Mouse (Mus musculus) liver, adult 2 months (tissue): Measurements from ENCODE around the gene Ran. TPM values are rescaled to one million over a fixed set of nuclear protein-coding genes. Genes with fewer than 3 reads are reported as not detected.

Experiments used
- DNase-seq: peaks from one replicate; pipeline ENCODE4 v3.0.0-alpha.2; 2011; ENCODE audit warnings: low read depth, low spot score; ENCODE audit errors: extremely low read depth
- H3K27ac ChIP-seq: fragments of 200-500 bp; replicated peaks from 2 replicates; pipeline ENCODE4 v1.5.1; 2012; ENCODE audit warnings: low read depth, mild to moderate bottlenecking, control low read depth, inconsistent platforms, low read length; ENCODE audit not compliant: insufficient read depth
- H3K27me3 ChIP-seq: fragments of 200-500 bp; 2 replicates; pipeline ENCODE4 v1.6.1; 2012; ENCODE audit warnings: mild to moderate bottlenecking, moderate library complexity, low read length, inconsistent platforms; ENCODE audit not compliant: control insufficient read depth, insufficient read depth
- H3K36me3 ChIP-seq: fragments of 200-500 bp; 2 replicates; pipeline ENCODE4 v1.6.1; 2012; ENCODE audit warnings: low read length, inconsistent platforms; ENCODE audit not compliant: control insufficient read depth, insufficient read depth
- H3K4me1 ChIP-seq: fragments of 200-500 bp; 2 replicates; pipeline ENCODE4 v1.6.1; 2011; ENCODE audit warnings: low read length; ENCODE audit not compliant: control insufficient read depth, insufficient read depth
- H3K4me3 ChIP-seq: fragments of 200-500 bp; 2 replicates; pipeline ENCODE4 v1.5.1; 2011; ENCODE audit warnings: low read depth, mild to moderate bottlenecking, control low read depth, low read length, moderate library complexity; ENCODE audit not compliant: insufficient read depth
- H3K79me2 ChIP-seq: fragments of 200-500 bp; 2 replicates; pipeline ENCODE4 v1.6.1; 2012; ENCODE audit warnings: inconsistent platforms, mild to moderate bottlenecking, low read length, moderate library complexity; ENCODE audit not compliant: control insufficient read depth, insufficient read depth
- H3K9ac ChIP-seq: fragments of 200-500 bp; 2 replicates; pipeline ENCODE4 v1.6.1; 2012; ENCODE audit warnings: low read depth, mild to moderate bottlenecking, control low read depth, inconsistent platforms, low read length
- CTCF ChIP-seq: fragments of 200-500 bp; IDR thresholded peaks from 2 replicates; pipeline ENCODE4 v1.5.1; 2011; ENCODE audit warnings: low read depth, low read length, control low read depth
- POLR2A ChIP-seq: fragments of 200-500 bp; IDR thresholded peaks from 2 replicates; pipeline ENCODE4 v1.6.1; 2011; ENCODE audit warnings: low read length, control low read depth; ENCODE audit not compliant: insufficient read depth; ENCODE audit errors: extremely low read depth
- WGBS: fragments of 180-500 bp; shearing (Covaris S2); methylation state at CpG from one replicate; pipeline ENCODE4 v1.1.7; 2018; 5-methylcytosine and 5-hydroxymethylcytosine counted together
- polyA plus RNA-seq: library from polyadenylated mRNA; depleted of rRNA; stranded (reverse); fragments of >200 nt; gene quantifications from 2 replicates; pipeline ENCODE4 v1.2.3, GENCODE M21; 2012
- total RNA-seq: library from RNA; depleted of rRNA; stranded (reverse); fragments of >200 nt; gene quantifications from 2 replicates; pipeline ENCODE4 v1.2.3, GENCODE M21; 2014

The Ran gene
- total and polyA plus RNA-seq, 2 experiments, result 50.5 to 90.9 TPM

DNA sequence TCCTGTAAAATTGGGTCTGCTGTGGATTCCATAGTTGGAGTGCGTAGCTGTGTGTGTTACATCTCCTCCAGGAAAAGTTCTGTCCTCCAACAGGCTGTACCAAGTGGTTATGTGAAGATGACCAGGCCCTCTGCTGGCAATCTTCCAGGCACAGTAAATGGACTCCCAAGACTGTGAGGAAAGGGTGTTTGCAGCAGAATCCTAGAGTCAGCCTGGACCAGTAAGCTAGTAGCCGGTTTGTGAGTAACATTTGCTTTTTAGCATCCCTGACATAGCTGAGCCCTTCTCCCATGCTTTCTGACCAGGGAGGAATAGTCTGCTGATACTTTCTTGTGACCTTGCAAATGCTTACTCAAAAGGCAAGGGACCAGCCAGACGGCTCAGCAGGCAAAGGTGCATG is 6.3 kb downstream of the Ran start:
- no peak for TF ChIP-seq POLR2A
- TF ChIP-seq CTCF, result no peak
- 89% methylated on average over 3 of the region's 3 CpGs for WGBS
- H3K4me3 ChIP-seq, result no peak overlapping the region
- H3K79me2 ChIP-seq, result peaks cover under 1% of the 10 kb centered on the region; the same call in 1 of the 2 replicates
- H3K36me3 ChIP-seq, result peaks cover 7% of the 10 kb centered on the region; the same call in 1 of the 2 replicates
- no peak overlapping the region for H3K27ac ChIP-seq
- peaks cover 4% of the 10 kb centered on the region for H3K4me1 ChIP-seq
- H3K27me3 ChIP-seq, result no peaks in the 10 kb centered on the region
- H3K9ac ChIP-seq, result no peak overlapping the region
- no peak for DNase-seq

DNA sequence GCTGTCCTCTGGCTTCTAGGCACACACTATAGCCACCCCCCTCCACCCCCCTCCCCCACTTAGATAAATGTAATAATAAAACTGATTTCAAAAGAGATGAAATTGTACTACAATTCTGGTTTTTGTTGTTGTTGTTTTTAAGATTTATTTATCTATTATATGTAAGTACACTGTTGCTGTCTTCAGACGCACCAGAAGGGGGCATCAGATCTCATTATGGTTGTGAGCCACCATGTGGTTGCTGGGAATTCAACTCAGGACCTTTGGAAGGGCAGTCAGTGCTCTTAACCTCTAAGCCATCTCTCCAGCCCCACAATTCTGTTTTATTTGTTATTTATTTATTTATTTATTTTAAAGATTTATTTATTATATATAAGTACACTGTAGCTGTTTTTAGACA is 6.8 kb downstream of the Ran start:
- TF ChIP-seq CTCF (no peak), POLR2A (no peak)
- H3K4me1 ChIP-seq, result peaks cover 1% of the 10 kb centered on the region; the same call in 1 of the 2 replicates
- no peaks in the 10 kb centered on the region for H3K79me2 ChIP-seq
- no peaks in the 10 kb centered on the region for H3K27me3 ChIP-seq
- no peak overlapping the region for H3K27ac ChIP-seq
- H3K4me3 ChIP-seq, result no peak overlapping the region
- H3K36me3 ChIP-seq, result peaks cover 7% of the 10 kb centered on the region; the same call in 1 of the 2 replicates
- WGBS, result 81% methylated on average over 1 of the region's 1 CpGs
- H3K9ac ChIP-seq, result no peak overlapping the region
- DNase-seq, result no peak

DNA sequence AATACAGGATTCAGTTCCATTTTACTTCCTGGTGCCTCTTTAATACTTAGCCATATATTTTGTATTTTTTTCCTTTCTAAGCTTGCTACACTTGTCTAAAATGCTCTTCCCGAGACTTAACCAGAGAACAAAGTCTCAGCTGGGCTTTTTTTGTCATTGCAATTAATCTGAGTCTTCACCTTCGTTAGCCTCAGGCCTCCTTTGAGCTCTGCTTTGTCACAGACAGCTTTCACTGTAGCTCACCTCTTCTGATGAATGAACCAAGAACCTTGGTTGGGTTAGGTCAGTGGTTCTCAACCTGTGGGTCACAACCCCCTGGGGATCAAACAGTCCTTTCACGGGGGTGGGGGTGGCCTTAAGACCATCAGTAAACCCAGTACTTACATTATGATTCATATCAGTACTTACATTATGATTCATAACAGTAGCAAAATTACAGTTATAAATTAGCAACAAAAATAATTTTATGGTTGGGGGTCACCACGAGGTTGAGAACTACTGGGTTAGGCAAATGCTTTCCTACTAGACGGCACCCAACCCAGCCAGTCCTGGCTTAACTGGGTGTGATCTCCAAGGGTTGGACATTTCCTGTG is 9.4 kb downstream of the Ran start:
- H3K9ac ChIP-seq, result no peak overlapping the region
- H3K36me3 ChIP-seq, result peaks cover 3% of the 10 kb centered on the region; the same call in 1 of the 2 replicates
- H3K79me2 ChIP-seq, result no peaks in the 10 kb centered on the region
- no peaks in the 10 kb centered on the region for H3K27me3 ChIP-seq
- TF ChIP-seq POLR2A (no peak), CTCF (no peak)
- whole genome bisulfite sequencing, result 85% methylated on average over 5 of the region's 5 CpGs
- H3K4me3 ChIP-seq, result no peak overlapping the region
- peaks cover 1% of the 10 kb centered on the region; the same call in 1 of the 2 replicates for H3K4me1 ChIP-seq
- DNase-seq, result no peak
- H3K27ac ChIP-seq, result no peak overlapping the region

DNA sequence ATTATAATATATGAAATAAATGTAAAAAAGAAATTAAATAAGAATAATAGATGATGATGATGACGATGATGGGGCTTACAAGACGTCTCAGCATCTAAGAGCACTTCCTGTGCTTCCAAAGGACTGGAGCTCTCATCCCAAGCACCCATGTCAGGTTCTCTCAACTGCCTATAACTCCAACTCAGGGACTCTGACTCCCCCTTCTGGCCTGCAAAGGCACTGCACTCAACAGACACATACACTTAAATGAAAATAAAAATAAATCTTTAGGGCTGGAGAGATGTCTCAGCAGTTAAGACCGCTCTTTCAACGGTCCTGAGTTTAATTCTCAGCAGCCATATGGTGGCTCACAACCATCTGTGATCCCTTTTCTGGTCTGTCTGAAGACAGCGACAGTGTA is 16.8 kb downstream of the Ran start:
- no peak overlapping the region for H3K9ac ChIP-seq
- H3K4me1 ChIP-seq, result no peaks in the 10 kb centered on the region
- H3K27ac ChIP-seq, result no peak overlapping the region
- 89% methylated on average over 5 of the region's 5 CpGs for WGBS
- TF ChIP-seq CTCF (no peak), POLR2A (no peak)
- no peaks in the 10 kb centered on the region; the same call in 1 of the 2 replicates for H3K27me3 ChIP-seq
- no peak overlapping the region for H3K4me3 ChIP-seq
- no peaks in the 10 kb centered on the region for H3K79me2 ChIP-seq
- DNase-seq, result no peak
- no peaks in the 10 kb centered on the region for H3K36me3 ChIP-seq

DNA sequence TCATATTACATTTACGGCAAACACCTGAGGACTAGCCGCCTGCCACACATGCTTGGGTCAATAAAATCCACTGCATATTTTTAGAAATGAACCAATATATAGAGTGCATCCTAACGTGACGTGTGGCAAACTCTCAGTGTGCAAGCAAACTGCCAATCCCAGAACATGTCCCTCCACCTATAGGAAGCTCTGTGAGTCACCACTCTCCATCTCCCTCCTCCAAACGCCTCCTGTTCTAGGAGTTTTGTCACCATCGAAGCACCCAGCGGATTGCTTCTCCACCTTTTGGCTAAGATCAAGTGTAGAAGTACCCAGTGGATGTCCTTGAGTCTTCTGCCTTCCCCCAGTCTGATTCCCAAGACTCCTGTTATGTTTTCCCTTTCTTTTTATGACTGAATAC is 17.9 kb downstream of the Ran start:
- Histone ChIP-seq H3K9ac (no peak overlapping the region), H3K27ac (no peak overlapping the region), H3K27me3 (no peaks in the 10 kb centered on the region; the same call in 1 of the 2 replicates), H3K79me2 (no peaks in the 10 kb centered on the region), H3K4me1 (no peaks in the 10 kb centered on the region), H3K4me3 (no peak overlapping the region), H3K36me3 (no peaks in the 10 kb centered on the region)
- TF ChIP-seq POLR2A (no peak), CTCF (no peak)
- 69% methylated on average over 7 of the region's 7 CpGs for WGBS
- DNase-seq, result no peak

DNA sequence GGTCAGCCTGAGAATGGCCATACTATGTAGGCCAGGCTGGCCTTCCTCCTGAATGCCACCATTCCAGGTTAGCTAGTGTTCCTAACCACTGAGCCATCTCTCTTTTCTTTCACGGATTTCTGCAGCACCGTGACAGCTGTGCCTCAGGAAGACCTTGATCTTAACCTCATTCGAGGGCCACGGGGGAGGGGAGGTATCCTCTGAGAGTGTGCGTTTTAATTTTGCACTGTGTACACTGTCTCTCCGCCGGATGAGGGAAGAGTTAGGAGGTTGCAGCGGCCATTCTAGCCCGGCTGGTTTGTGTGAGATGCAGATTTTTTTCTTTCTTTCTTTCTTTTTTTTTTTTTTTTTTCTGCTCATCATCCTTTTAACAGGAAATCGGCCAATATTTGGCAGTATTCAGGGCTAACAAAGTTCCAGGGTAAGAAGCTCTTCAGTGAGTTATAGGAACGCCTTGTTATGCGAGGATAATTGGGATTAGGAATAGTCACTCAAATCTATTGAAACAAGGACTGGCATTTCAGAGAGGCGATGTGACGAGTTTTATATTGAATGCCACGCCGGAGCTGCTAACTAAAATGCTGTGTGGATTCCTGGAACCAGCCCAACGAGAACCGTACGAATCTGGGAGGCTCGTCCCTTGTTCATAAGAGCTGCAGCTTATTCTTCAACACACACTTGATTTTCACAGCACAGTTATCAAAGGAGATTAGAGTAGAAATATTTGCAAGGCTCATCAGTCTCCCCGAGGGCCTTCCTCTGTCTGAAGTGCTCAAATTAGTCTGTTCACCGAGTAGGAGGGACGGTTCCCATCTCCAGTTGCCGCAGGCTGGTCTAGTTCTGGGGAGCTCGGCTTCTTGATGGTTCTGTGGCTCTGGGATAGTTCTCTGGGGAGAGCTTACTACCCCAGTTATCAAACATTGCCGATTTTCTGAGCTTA is 26.0 kb downstream of the Ran start:
- no peaks in the 10 kb centered on the region for H3K4me1 ChIP-seq
- 63% methylated on average over 26 of the region's 26 CpGs for WGBS
- no peaks in the 10 kb centered on the region for H3K27me3 ChIP-seq
- H3K9ac ChIP-seq, result no peak overlapping the region
- DNase-seq, result no peak
- no peaks in the 10 kb centered on the region for H3K79me2 ChIP-seq
- no peak overlapping the region for H3K27ac ChIP-seq
- TF ChIP-seq CTCF, result no peak
- TF ChIP-seq POLR2A, result no peak
- no peaks in the 10 kb centered on the region for H3K36me3 ChIP-seq
- no peak overlapping the region for H3K4me3 ChIP-seq
